Mouse (Mus musculus): Measurements from ENCODE around the gene Tmem266.
A peak's percentile ranks its signal among the peaks of the same experiment; 100 is the strongest.

The Tmem266 gene

DNA sequence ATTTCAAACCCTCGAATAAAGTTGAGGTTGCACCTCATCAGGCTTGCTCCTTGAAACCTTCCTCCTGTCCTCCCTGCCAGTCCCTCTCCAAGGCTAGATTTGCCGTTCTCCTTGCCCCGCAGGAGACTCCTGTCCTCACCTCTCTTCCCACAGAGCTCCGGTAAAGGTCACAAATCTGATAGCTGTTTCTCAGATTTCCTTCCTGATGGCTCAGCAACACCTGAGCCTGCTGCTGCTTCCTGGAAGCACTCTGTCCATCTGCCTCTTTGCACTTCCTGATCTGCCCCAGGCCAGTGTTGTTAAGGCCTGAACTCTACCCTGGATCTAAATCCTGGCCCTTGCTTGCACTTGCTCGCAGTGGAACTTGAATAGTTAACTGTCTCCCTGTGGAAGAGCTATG is 5.8 kb downstream of the Tmem266 start:
- no peak for DNase-seq

DNA sequence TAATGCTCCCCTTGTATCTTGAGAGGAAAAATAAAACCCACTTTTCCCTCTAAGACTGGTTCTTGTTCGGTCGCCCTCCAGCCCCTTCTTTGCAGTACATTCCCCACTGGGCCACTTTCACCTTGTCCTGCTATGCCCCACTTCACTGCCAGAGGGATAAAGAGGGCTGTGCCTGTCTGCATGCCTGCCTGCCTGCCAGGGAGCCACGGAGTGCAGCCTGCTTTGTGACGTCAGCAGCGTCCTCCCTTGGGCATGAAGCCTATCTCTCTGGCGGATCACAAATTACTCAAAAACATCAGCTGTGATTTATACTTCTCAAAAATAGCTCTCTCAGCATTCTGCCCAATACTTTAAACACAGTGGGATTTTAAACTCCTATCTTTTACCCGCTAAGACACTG is 6.2 kb downstream of the Tmem266 start:
- peak; percentile 15 to 37 for DNase-seq

DNA sequence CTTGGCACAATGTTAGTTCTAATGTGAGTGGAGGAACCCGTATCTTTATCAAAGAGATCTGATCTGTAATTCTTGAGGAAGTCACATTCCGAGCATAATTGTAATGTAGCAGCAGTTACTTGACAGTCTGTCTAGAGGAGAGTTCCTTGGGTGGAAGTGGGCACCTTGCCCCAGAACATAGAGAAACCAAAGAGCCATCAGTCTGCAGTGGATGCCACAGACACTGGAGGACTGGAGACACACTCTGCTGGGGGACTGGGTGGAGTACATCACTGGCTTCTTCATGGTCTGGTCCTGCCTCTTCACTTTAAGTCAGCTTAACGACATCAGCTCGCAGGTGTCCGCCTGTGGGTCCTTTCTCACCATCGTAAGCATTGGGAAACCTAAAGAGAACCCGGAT is 17.5 kb downstream of the Tmem266 start:
- DNase-seq = no peak

DNA sequence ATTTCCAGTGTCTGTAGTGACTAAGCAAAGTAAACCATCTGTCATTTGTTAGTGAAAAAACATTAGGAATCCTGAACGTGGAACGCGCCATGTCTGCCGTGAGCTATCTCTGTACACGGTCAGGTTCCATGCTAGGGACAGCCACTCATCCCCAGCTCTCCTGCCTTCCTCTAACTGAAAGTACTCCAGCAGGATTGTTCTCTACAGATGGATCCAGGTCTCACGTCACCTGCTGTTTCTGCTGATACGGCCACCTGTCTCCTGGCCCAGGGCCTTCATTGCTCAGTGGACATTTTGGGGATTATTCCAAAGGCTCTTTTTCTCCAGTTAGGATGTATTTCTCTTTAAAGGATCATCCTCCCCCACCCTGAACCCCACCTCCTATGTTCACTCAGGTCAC is 18.6 kb downstream of the Tmem266 start:
- no peak for DNase-seq

- no peak for DNase-seq
These were observed 22.0 kb downstream of the Tmem266 start for GRCm38 (mm10) chr9:55348664-55349063.

DNA sequence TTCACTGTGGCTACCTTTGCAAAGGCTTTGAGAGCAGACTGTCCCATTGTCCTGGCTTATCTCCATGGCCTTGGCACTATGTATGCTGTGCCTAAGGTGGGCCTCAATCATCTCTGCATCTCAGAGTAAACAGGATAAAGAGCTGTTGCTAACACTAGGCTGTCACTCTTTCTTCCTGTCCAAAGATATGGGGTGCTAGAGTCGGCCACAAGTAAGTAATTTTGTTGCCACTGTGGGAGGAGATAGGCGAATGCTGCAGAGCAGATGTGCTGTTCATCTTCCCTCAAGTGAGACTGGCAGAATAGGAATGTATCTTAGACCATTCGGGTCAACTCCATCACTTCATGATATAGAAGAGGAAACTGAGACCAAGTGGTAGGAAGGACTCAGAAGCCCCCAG is 28.0 kb downstream of the Tmem266 start:
- DNase-seq = no peak

DNA sequence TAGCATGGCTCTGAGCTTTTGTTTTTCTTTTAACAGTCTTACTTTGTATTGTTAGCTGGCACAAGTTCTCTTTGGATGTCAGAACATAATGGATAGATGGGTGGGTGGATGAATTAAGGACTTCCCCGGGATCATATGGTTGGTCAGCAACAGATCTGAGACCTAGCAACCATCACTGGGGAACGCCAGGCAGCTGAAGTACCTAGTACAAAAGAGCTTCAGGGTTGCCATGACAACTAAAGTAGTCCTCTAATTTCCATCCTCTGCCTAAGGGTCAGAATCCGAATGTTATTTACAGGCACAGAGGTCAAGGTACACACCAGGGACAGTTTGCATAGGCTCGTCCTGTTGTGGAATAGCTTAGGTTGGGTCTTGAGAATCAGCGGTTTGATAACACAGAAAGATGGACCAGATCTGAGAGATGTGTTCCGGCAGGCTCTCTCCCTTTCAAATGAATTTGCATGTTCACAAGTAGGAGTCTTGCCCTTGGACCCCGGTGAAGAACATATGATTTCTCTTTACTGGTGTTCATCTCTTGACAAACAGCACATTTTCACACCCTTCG is 28.6 kb downstream of the Tmem266 start:
- DNase-seq = no peak

DNA sequence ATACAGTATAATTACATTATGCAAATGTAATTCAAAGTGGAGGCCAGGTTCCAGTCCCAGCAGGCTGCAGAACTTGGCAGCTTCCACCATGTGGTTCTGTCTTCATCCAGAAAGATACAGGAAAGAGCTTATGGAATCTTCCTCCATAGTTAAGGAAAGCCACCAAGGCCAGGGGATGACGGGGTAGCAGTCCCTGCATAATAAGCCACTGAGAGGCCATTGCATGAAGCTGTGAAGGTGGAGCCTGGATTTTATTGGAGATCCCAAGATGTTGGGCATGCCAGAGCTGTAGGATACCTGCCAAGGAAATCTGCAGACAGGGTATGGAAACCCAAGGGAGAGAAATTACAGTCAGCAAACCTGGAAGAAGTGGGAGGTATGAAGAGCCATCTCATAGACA is 30.5 kb downstream of the Tmem266 start:
- no peak for DNase-seq

DNA sequence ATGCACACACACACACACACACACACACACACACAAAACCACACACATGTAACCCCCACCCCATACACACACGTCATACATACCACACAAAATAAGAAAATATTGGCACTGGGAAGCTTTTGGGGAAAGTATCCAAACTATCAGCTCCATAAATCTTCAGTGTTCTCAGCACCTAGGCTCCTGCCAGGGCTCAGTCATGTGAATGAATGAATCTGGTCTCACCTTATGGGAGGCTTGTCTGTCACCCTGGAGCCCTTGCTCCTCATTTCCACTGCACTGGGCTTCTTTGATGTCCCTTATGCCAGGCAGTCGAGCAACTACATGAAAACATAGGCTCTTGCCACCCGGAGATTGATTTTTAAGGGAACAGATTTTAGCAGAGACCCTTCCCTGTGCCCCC is 33.7 kb downstream of the Tmem266 start:
- no peak for DNase-seq

DNA sequence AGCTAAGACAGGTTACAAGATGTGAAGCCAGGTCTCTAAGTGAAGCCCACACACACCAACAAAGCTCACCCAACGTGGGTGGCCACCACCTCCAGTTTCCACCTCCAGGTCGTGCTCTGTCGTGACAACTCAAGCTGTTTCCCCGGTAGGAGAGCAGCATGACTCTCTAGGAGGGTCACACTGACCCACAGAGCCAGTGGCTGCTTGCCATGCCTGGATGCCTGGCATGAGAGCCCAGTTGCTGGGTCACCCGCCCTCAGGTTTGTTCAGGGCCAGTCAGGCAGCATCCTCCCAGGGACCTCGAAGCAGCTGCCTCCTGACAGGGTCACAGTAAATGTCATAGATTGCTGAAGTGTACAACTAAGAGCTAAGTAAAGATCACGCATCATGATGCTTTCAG is 34.1 kb downstream of the Tmem266 start:
- DNase-seq = no peak

DNA sequence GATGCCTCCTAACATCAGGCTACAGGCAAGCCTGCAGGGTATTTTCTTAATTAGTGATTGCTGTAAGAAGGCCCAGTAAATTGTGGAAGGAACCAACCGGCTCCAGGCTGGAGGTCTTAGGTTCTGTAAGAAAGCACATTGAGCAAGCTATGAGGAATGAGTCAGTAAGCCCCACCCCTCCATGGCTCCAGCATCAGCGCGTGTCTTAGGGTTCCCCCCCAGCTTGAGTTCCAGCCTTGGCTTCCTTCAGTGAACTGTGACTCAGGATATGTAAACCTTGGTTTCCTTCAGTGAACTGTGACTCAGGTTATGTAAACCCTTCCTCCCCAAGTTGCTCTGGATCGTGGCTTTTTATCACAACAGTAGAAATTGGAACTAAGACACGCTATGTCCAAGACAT is 35.3 kb downstream of the Tmem266 start:
- no peak for DNase-seq

GRCm38 (mm10) chr9:55363707-55364106 is 37.0 kb downstream of the Tmem266 start:
- DNase-seq = no peak

DNA sequence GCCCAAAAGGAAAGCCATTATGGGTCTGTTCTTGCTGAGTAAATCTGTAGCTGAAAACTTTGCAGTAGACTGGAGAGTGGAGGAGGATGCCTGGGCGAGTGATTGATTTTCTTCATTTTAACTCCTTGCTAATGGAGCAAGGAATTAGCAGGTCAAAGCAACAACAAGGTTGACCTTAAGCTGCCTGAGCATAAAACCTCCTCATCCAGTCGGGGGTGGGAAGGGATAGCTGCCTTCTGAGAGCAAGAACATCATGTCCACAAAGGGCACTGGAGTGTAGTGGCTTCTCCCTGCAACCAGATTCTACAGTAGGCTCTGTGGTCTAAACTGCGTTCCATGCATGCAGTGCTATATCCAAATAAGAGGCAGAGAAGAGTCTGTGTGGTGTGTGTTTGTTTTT is 41.3 kb downstream of the Tmem266 start:
- no peak for DNase-seq

- no peak for DNase-seq
These were observed 45.2 kb downstream of the Tmem266 start for GRCm38 (mm10) chr9:55371908-55372307.

GRCm38 (mm10) chr9:55377603-55378250 is 51.0 kb downstream of the Tmem266 start:
- no peak for DNase-seq

GRCm38 (mm10) chr9:55381456-55381855 is 54.7 kb downstream of the Tmem266 start:
- DNase-seq = no peak

- peak in 1 of 2 experiments; percentile 61 for DNase-seq
These were observed 55.7 kb downstream of the Tmem266 start for GRCm38 (mm10) chr9:55382441-55382840.

DNA sequence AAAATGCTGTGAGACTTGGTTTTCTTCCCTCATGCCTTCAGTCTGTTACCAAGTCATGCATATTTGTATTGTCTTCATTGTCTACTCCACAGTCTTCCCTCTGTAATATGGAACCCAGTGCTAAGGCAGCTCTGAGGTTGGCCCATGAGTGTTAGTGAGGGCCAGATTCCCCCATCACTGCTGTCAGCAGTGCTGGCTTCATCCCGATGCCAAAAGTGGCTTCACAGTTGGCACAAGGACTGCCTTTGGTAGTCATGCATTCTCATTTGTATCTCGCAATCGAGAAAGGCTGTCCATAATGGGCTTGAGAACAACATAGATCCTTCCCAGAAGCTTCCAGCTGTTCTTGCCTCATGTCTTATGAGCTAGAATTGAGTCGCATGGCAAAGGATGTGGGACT is 59.4 kb downstream of the Tmem266 start:
- peak in 1 of 2 experiments; percentile 5 for DNase-seq

- peak in 1 of 2 experiments; percentile 24 for DNase-seq
These were observed 61.3 kb downstream of the Tmem266 start for GRCm38 (mm10) chr9:55387862-55388505.

GRCm38 (mm10) chr9:55391909-55392658 is 65.4 kb downstream of the Tmem266 start:
- peak; percentile 62 to 80 for DNase-seq

GRCm38 (mm10) chr9:55395650-55396049 is 68.9 kb downstream of the Tmem266 start:
- DNase-seq = no peak

GRCm38 (mm10) chr9:55398985-55399554 is 72.4 kb downstream of the Tmem266 start:
- DNase-seq = no peak

DNA sequence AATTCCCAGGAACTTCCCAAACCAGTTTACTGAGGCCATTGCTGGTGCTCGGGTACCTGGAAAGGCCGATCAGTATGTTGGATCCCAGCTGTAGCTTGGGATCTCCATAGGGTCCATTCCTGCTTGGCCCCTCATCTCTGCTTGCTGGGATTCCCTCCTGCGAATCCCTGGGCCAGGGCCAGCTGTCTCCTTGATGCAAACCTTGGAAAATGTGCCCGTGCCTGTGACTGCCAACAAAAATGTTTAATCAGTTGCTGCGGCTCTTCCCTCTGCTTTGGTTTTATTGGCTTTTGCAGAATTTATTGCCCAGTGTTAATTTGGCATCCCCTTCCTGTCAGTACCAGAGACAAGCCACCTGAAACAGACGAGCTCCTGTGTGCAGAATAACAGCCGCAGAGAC is 75.6 kb downstream of the Tmem266 start:
- no peak for DNase-seq

Measured in lung, postnatal 4 days (tissue).